Mouse (Mus musculus) right cerebral cortex, postnatal 10 days (tissue): ENCODE results near the gene Vmn1r73.

ENCODE experiments used
- DNase-seq, 2 experiments: peaks; one replicate each; pipeline ENCODE4 v3.0.0; 2021; ENCODE audit warnings: low spot score in 2 of 2

Gene Vmn1r73

DNA sequence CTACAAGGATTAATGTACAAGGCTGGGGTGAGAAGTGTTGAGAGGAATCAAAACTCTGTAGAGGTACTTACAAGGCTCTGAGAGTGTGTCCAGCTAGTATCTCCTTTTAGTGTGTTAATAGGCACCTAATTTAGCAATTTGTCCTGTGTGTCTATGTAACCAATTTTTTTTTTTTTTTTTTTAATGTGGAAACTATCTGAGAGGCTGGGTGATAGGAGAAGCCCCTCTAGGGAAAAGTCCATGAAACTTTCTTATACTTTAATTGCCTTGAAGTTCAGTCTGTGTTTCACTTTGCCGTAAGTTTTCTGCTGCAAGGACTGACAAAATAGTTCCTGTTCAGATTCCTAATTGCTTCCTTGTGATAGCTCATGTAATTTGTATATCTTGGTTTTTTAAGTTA lies at the start of gene Vmn1r73:
Gene Vmn1r73 (plus strand): TSS at position 301 of the 400 bp plus-strand sequence.
- DNase-seq: no peak
